ENCODE assay signal across 14 mouse cellular contexts in genomic region chr15:102770866-102771265, GRCm38 (mm10).
"Had no signal": no experiment of that assay in that cellular context is flagged by ENCODE, and none has a peak within 500 bp of the region (broad histone marks: within the 10 kb centered on the region; RNA-seq: fewer than 3 reads in every experiment).

No protein-coding gene starts in this region.

- H3K9me3 ChIP-seq: megakaryocyte, embryonic 14.5 days; midbrain, embryonic 13.5 days; midbrain, embryonic 15.5 days; neural tube, embryonic 12.5 days had no signal

- DNase-seq: lung, adult 18-20 months; lung, embryonic 14.5 days; lung, postnatal 14 days; lung, postnatal 36 days; right cerebral cortex, postnatal 14 days; thymus, adult 18-20 months; thymus, postnatal 14 days; thymus, postnatal 36 days had no signal

- H3K4me3 ChIP-seq: megakaryocyte, embryonic 14.5 days; midbrain, embryonic 13.5 days; midbrain, embryonic 15.5 days; neural tube, embryonic 12.5 days had no signal

- H3K4me2 ChIP-seq: lung, embryonic 14.5 days; midbrain, embryonic 11.5 days; midbrain, embryonic 13.5 days; midbrain, embryonic 15.5 days; neural tube, embryonic 12.5 days had no signal

- H3K27ac ChIP-seq: macrophage; midbrain, embryonic 13.5 days; midbrain, embryonic 15.5 days; neural tube, embryonic 12.5 days had no signal

- H3K4me1 ChIP-seq: megakaryocyte, embryonic 14.5 days; midbrain, embryonic 13.5 days; midbrain, embryonic 15.5 days; neural tube, embryonic 12.5 days had no signal

- ATAC-seq: midbrain, embryonic 13.5 days; midbrain, embryonic 15.5 days had no signal

- H3K36me3 ChIP-seq: midbrain, embryonic 13.5 days; midbrain, embryonic 15.5 days; neural tube, embryonic 12.5 days had no signal

- H3K9ac ChIP-seq: lung, embryonic 14.5 days; midbrain, embryonic 13.5 days; midbrain, embryonic 15.5 days; neural tube, embryonic 12.5 days had no signal

- H3K27me3 ChIP-seq: midbrain, embryonic 15.5 days; neural tube, embryonic 12.5 days had no signal
